Mouse (Mus musculus) hindbrain, embryonic 10.5 days (tissue): Measurements from ENCODE around the gene Lamtor2. TPM values are rescaled to one million over a fixed set of nuclear protein-coding genes. Genes with fewer than 3 reads are reported as not detected.

Source experiments
- DNase-seq: peaks from one replicate; pipeline ENCODE4 v3.0.0-alpha.2; 2017; ENCODE audit warnings: low spot score
- H3K27ac ChIP-seq: fragments of 300-500 bp; sonication (generic); 2 replicates; pipeline ENCODE4 v1.5.1; 2016; ENCODE audit warnings: mild to moderate bottlenecking, moderate library complexity
- H3K27me3 ChIP-seq: fragments of 300-500 bp; sonication (generic); 2 replicates; pipeline ENCODE4 v1.6.1; 2016; ENCODE audit warnings: mild to moderate bottlenecking; ENCODE audit not compliant: poor library complexity, insufficient read depth, severe bottlenecking
- H3K36me3 ChIP-seq: fragments of 300-500 bp; sonication (generic); 2 replicates; pipeline ENCODE4 v1.6.1; 2016; ENCODE audit warnings: mild to moderate bottlenecking, moderate library complexity
- H3K4me1 ChIP-seq: fragments of 300-500 bp; sonication (generic); replicated peaks from 2 replicates; pipeline ENCODE4 v1.6.1; 2016; ENCODE audit warnings: mild to moderate bottlenecking
- H3K4me3 ChIP-seq: fragments of 300-500 bp; sonication (generic); 2 replicates; pipeline ENCODE4 v1.5.1; 2016; ENCODE audit warnings: mild to moderate bottlenecking, moderate library complexity
- H3K9me3 ChIP-seq: fragments of 300-500 bp; sonication (generic); 2 replicates; pipeline ENCODE4 v1.6.1; 2016; ENCODE audit warnings: mild to moderate bottlenecking, moderate library complexity
- WGBS: fragments of 180-500 bp; shearing (Covaris S2); methylation state at CpG from one replicate; pipeline ENCODE4 v1.1.7; 2016; 5-methylcytosine and 5-hydroxymethylcytosine counted together
- polyA plus RNA-seq: library from polyadenylated mRNA; unstranded; fragments of >200 nt; fragmentation: Nextera tagmentation; extraction: Ambion mirVana; gene quantifications from 2 replicates; pipeline ENCODE4 v1.2.1, GENCODE M21; 2016

The Lamtor2 gene
- polyA plus RNA-seq, 1 experiment from 2014 or later = 180 TPM

GRCm38 (mm10) chr3:88526157-88527131 is 26.4 kb downstream of the Lamtor2 start:
- Histone ChIP-seq H3K9me3 (no peaks in the 10 kb centered on the region), H3K27me3 (no peaks in the 10 kb centered on the region), H3K4me3 (peak overlapping the region; percentile 23), H3K36me3 (peaks cover 38% of the 10 kb centered on the region), H3K27ac (peak overlapping the region; percentile 4; the same call in 1 of the 2 replicates), H3K4me1 (peaks cover 62% of the 10 kb centered on the region)
- WGBS = 34% methylated on average over 17 of the region's 17 CpGs
- DNase-seq = peak; percentile 90

GRCm38 (mm10) chr3:88525021-88525420 is 27.9 kb downstream of the Lamtor2 start:
- Histone ChIP-seq H3K27me3 (no peaks in the 10 kb centered on the region), H3K27ac (no peak overlapping the region), H3K9me3 (no peaks in the 10 kb centered on the region), H3K36me3 (peaks cover 38% of the 10 kb centered on the region), H3K4me1 (peaks cover 54% of the 10 kb centered on the region), H3K4me3 (no peak overlapping the region)
- 90% methylated on average over 5 of the region's 5 CpGs for WGBS
- no peak for DNase-seq

GRCm38 (mm10) chr3:88523027-88523426 is 29.8 kb downstream of the Lamtor2 start:
- H3K27ac ChIP-seq = no peak overlapping the region
- peaks cover 31% of the 10 kb centered on the region for H3K36me3 ChIP-seq
- 86% methylated on average over 8 of the region's 8 CpGs for WGBS
- peaks cover 34% of the 10 kb centered on the region for H3K4me1 ChIP-seq
- H3K27me3 ChIP-seq = no peaks in the 10 kb centered on the region
- H3K9me3 ChIP-seq = no peaks in the 10 kb centered on the region
- no peak for DNase-seq
- no peak overlapping the region for H3K4me3 ChIP-seq

GRCm38 (mm10) chr3:88521803-88522331 is 31.0 kb downstream of the Lamtor2 start:
- Histone ChIP-seq H3K27me3 (no peaks in the 10 kb centered on the region), H3K36me3 (peaks cover 31% of the 10 kb centered on the region), H3K9me3 (no peaks in the 10 kb centered on the region), H3K27ac (0 out of 2 replicates have a peak overlapping the region, but pooled peaks have one; percentile 9), H3K4me1 (peaks cover 22% of the 10 kb centered on the region), H3K4me3 (no peak overlapping the region)
- WGBS = 33% methylated on average over 9 of the region's 9 CpGs
- DNase-seq = peak; percentile 71

GRCm38 (mm10) chr3:88521156-88521555 is 31.7 kb downstream of the Lamtor2 start:
- no peaks in the 10 kb centered on the region for H3K9me3 ChIP-seq
- H3K27me3 ChIP-seq = no peaks in the 10 kb centered on the region
- H3K36me3 ChIP-seq = peaks cover 31% of the 10 kb centered on the region
- 94% methylated on average over 6 of the region's 6 CpGs for WGBS
- H3K4me1 ChIP-seq = peaks cover 15% of the 10 kb centered on the region
- H3K27ac ChIP-seq = no peak overlapping the region
- DNase-seq = no peak
- H3K4me3 ChIP-seq = no peak overlapping the region

GRCm38 (mm10) chr3:88520078-88520477 is 32.8 kb downstream of the Lamtor2 start:
- Histone ChIP-seq H3K27ac (no peak overlapping the region), H3K4me1 (peaks cover 6% of the 10 kb centered on the region), H3K4me3 (no peak overlapping the region), H3K9me3 (no peaks in the 10 kb centered on the region), H3K36me3 (peaks cover 26% of the 10 kb centered on the region), H3K27me3 (no peaks in the 10 kb centered on the region; the same call in 1 of the 2 replicates)
- DNase-seq = no peak
- WGBS = 80% methylated on average over 2 of the region's 2 CpGs

- no peak overlapping the region for H3K27ac ChIP-seq
- no peak for DNase-seq
- no peak overlapping the region for H3K4me3 ChIP-seq
- no peaks in the 10 kb centered on the region; the same call in 1 of the 2 replicates for H3K27me3 ChIP-seq
- H3K9me3 ChIP-seq = no peaks in the 10 kb centered on the region
- peaks cover 8% of the 10 kb centered on the region for H3K4me1 ChIP-seq
- peaks cover 9% of the 10 kb centered on the region for H3K36me3 ChIP-seq
- 91% methylated on average over 4 of the region's 4 CpGs for WGBS
Measured at GRCm38 (mm10) chr3:88518411-88518810, 34.5 kb downstream of the Lamtor2 start.

GRCm38 (mm10) chr3:88516407-88516806 is 36.5 kb downstream of the Lamtor2 start:
- H3K4me1 ChIP-seq = peaks cover 22% of the 10 kb centered on the region
- no peaks in the 10 kb centered on the region for H3K9me3 ChIP-seq
- no peaks in the 10 kb centered on the region for H3K36me3 ChIP-seq
- no peak for DNase-seq
- no peak overlapping the region for H3K4me3 ChIP-seq
- H3K27me3 ChIP-seq = no peaks in the 10 kb centered on the region; the same call in 1 of the 2 replicates
- WGBS = 80% methylated on average over 2 of the region's 2 CpGs
- no peak overlapping the region for H3K27ac ChIP-seq

- Histone ChIP-seq H3K36me3 (no peaks in the 10 kb centered on the region), H3K4me1 (peaks cover 34% of the 10 kb centered on the region), H3K9me3 (no peaks in the 10 kb centered on the region), H3K27me3 (no peaks in the 10 kb centered on the region; the same call in 1 of the 2 replicates), H3K4me3 (no peak overlapping the region), H3K27ac (no peak overlapping the region)
- 96% methylated on average over 2 of the region's 2 CpGs for WGBS
- DNase-seq = no peak
Measured at GRCm38 (mm10) chr3:88515095-88515386, 37.8 kb downstream of the Lamtor2 start.

- Histone ChIP-seq H3K27me3 (no peaks in the 10 kb centered on the region; the same call in 1 of the 2 replicates), H3K9me3 (no peaks in the 10 kb centered on the region), H3K4me1 (peaks cover 40% of the 10 kb centered on the region), H3K27ac (no peak overlapping the region), H3K36me3 (no peaks in the 10 kb centered on the region), H3K4me3 (no peak overlapping the region)
- DNase-seq = no peak
- WGBS = 79% methylated on average over 10 of the region's 10 CpGs
Measured at GRCm38 (mm10) chr3:88514231-88515094, 38.4 kb downstream of the Lamtor2 start.

- WGBS = 84% methylated on average over 7 of the region's 7 CpGs
- H3K9me3 ChIP-seq = no peaks in the 10 kb centered on the region
- peaks cover 44% of the 10 kb centered on the region for H3K4me1 ChIP-seq
- no peak overlapping the region for H3K4me3 ChIP-seq
- no peaks in the 10 kb centered on the region for H3K36me3 ChIP-seq
- H3K27ac ChIP-seq = peak overlapping the region; percentile 71
- no peaks in the 10 kb centered on the region; the same call in 1 of the 2 replicates for H3K27me3 ChIP-seq
- no peak for DNase-seq
Measured at GRCm38 (mm10) chr3:88513546-88514115, 39.2 kb downstream of the Lamtor2 start.

- H3K27ac ChIP-seq = peak overlapping the region; percentile 71
- no peaks in the 10 kb centered on the region for H3K36me3 ChIP-seq
- H3K9me3 ChIP-seq = no peaks in the 10 kb centered on the region
- peaks cover 2% of the 10 kb centered on the region; the same call in 1 of the 2 replicates for H3K27me3 ChIP-seq
- WGBS = 47% methylated on average over 15 of the region's 15 CpGs
- H3K4me3 ChIP-seq = peak overlapping the region; percentile 5; the same call in 1 of the 2 replicates
- H3K4me1 ChIP-seq = peaks cover 44% of the 10 kb centered on the region
- no peak for DNase-seq
Measured at GRCm38 (mm10) chr3:88512896-88513545, 39.9 kb downstream of the Lamtor2 start.
